Mouse (Mus musculus) neural tube, embryonic 11.5 days (tissue): Measurements from ENCODE around the gene Mical3. TPM values are rescaled to one million over a fixed set of nuclear protein-coding genes. Genes with fewer than 3 reads are reported as not detected.

Experiments
- ATAC-seq: fragments of 200-750 bp; cut with Nextera tagmentation; 2 replicates; pipeline ENCODE4 v1.8.0; 2017; ENCODE audit warnings: moderate number of reproducible peaks, mild to moderate bottlenecking, moderate TSS enrichment, moderate library complexity; ENCODE audit not compliant: insufficient read depth, low FRiP score, low TSS enrichment
- DNase-seq: peaks from one replicate; pipeline ENCODE4 v3.0.0-alpha.2; 2015; ENCODE audit warnings: low spot score
- H3K27ac ChIP-seq: fragments of 300-500 bp; sonication (generic); 2 replicates; pipeline ENCODE4 v1.5.1; 2014; ENCODE audit warnings: low read depth, mild to moderate bottlenecking, low read length
- H3K27me3 ChIP-seq: fragments of 300-500 bp; sonication (generic); 2 replicates; pipeline ENCODE4 v1.6.1; 2014; ENCODE audit warnings: mild to moderate bottlenecking, low read length, mixed read lengths; ENCODE audit not compliant: control insufficient read depth, insufficient read depth
- H3K36me3 ChIP-seq: fragments of 300-500 bp; sonication (generic); 2 replicates; pipeline ENCODE4 v1.6.1; 2014; ENCODE audit warnings: mild to moderate bottlenecking, low read length, moderate library complexity, mixed read lengths; ENCODE audit not compliant: control insufficient read depth, insufficient read depth
- H3K4me1 ChIP-seq: fragments of 300-500 bp; sonication (generic); 2 replicates; pipeline ENCODE4 v1.6.1; 2014; ENCODE audit warnings: low read length, mixed read lengths; ENCODE audit not compliant: control insufficient read depth, insufficient read depth
- H3K4me2 ChIP-seq: fragments of 300-500 bp; sonication (generic); 2 replicates; pipeline ENCODE4 v1.6.1; 2014; ENCODE audit warnings: low read depth, mild to moderate bottlenecking, moderate library complexity
- H3K4me3 ChIP-seq: fragments of 300-500 bp; sonication (generic); 2 replicates; pipeline ENCODE4 v1.5.1; 2014; ENCODE audit warnings: low read depth, low read length
- H3K9ac ChIP-seq: fragments of 300-500 bp; sonication (generic); 2 replicates; pipeline ENCODE4 v1.6.1; 2014; ENCODE audit warnings: mild to moderate bottlenecking, low read length
- H3K9me3 ChIP-seq: fragments of 300-500 bp; sonication (generic); 2 replicates; pipeline ENCODE4 v1.6.1; 2016; ENCODE audit warnings: low read length; ENCODE audit not compliant: control insufficient read depth
- WGBS: fragments of 180-500 bp; shearing (Covaris S2); extraction: QIAGEN DNeasy Blood & Tissue Kit; methylation state at CpG from one replicate; pipeline ENCODE4 v1.1.7; 2014; 5-methylcytosine and 5-hydroxymethylcytosine counted together
- polyA plus RNA-seq: library from polyadenylated mRNA; unstranded; fragments of >200 nt; fragmentation: Nextera tagmentation; extraction: Ambion mirVana; gene quantifications from 2 replicates; pipeline ENCODE4 v1.2.1, GENCODE M21; 2014

Gene Mical3
- polyA plus RNA-seq, 1 experiment from 2014 or later: 18.4 TPM

DNA sequence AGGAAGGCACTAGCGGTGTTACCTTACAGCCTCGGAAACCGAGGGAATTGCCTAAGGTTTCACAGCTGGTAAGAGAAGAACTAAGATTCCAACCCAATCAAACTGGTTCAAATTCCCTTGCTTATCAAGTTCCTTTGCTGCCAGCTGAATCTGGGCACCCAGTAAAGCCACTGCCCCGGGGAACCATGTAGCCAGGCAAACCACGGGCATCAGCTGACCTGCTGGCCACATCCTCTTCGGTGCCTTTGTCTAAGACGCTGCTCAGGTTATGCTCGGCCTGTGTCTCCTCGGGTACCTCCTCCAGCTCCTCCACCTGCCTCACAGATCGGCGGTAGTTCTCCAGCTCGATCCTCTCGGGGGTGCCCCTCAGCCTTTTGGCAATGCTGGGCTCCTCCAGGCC is 148.5 kb downstream of the Mical3 start:
- no peak overlapping the region for H3K4me3 ChIP-seq
- 94% methylated on average over 13 of the region's 13 CpGs for WGBS
- H3K27me3 ChIP-seq: no peaks in the 10 kb centered on the region
- H3K4me1 ChIP-seq: peaks cover 14% of the 10 kb centered on the region; the same call in 1 of the 2 replicates
- ATAC-seq: no peak
- H3K27ac ChIP-seq: no peak overlapping the region
- no peak overlapping the region for H3K9ac ChIP-seq
- H3K9me3 ChIP-seq: no peaks in the 10 kb centered on the region
- no peak overlapping the region for H3K4me2 ChIP-seq
- H3K36me3 ChIP-seq: no peaks in the 10 kb centered on the region; the same call in 1 of the 2 replicates
- DNase-seq: no peak

DNA sequence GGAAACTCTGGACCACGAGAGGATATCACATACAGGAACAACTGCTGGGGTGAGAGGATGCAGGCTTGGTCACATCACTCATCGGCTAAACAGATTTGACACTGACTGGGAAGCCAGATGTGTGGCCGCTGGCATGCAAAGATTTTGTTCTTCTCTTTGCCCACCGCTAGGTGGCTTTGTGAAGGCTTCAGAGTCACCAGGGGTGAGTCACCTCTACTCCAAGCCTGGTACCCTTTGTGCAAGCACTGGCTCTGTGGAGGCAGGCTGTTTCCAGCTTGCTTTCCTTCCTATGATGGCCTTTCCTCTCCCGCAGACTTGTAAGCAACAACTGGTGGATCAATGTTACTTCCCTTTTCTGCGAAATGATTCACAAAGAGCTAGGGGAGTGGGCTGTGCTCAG is 149.3 kb downstream of the Mical3 start:
- no peaks in the 10 kb centered on the region for H3K9me3 ChIP-seq
- no peak for DNase-seq
- no peak for ATAC-seq

DNA sequence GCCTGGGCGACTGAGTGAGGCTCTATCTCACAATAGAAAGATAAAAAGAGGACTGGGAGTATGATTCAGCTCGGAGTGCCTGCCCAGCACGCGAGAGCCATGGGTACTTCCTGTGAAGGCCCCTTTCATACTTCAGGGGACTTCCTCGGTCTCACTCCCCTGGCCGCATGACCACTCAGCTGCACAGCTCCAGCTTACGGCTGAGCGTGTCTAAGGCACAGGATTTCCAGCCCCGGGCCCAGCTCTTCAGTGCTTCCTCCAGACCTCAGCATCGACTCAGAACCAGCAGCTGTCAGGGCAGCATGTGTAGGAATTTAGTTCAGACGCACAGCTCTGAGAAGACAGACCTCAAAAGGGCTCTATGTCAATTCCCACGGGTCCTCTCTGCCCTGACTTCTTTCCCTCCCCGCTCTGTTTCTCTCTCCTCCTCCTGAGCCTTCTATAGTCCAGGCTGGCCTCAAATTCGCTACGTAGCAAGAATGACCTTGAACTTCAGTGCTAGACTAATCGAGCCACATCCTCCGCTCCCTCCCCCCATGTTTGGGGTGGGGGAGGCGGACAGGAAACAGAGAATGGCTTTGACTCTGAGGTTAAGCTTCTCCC is 152.7 kb downstream of the Mical3 start:
- H3K4me3 ChIP-seq: no peak overlapping the region
- peak; percentile 40; the same call in 1 of the 2 replicates for ATAC-seq
- H3K27ac ChIP-seq: peak overlapping the region; percentile 62
- H3K36me3 ChIP-seq: no peaks in the 10 kb centered on the region; the same call in 1 of the 2 replicates
- WGBS: 34% methylated on average over 18 of the region's 18 CpGs
- H3K4me2 ChIP-seq: no peak overlapping the region; the same call in 1 of the 2 replicates
- peaks cover 18% of the 10 kb centered on the region for H3K4me1 ChIP-seq
- no peak overlapping the region for H3K9ac ChIP-seq
- DNase-seq: peak; percentile 44
- H3K27me3 ChIP-seq: no peaks in the 10 kb centered on the region
- H3K9me3 ChIP-seq: no peaks in the 10 kb centered on the region

More for the DNA sequence above, 149.3 kb downstream of the Mical3 start:
- WGBS: 70% methylated on average over 6 of the region's 6 CpGs
- H3K4me2 ChIP-seq: no peak overlapping the region
- no peak overlapping the region for H3K27ac ChIP-seq
- no peaks in the 10 kb centered on the region for H3K27me3 ChIP-seq
- no peaks in the 10 kb centered on the region; the same call in 1 of the 2 replicates for H3K36me3 ChIP-seq
- no peak overlapping the region for H3K9ac ChIP-seq
- peaks cover 18% of the 10 kb centered on the region for H3K4me1 ChIP-seq
- H3K4me3 ChIP-seq: no peak overlapping the region

DNA sequence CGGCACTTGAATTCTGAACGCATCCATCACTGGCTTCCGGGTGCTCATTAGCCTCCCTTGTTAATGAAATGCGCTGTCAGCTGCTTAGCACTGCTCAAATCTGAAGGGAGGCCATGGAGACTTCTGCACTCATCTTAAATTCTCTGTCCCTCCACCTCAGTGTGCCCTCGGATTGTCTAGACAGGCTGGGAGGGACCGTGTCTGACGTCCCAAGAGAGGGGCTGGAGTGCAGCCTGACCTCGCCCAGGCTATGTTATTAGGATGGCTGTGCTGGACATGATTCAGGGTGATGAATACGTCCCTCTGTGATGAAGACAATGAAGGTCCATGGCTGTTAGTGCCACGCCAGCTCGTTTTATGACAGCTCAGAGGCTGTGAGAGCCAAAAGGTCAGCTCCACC is 153.8 kb downstream of the Mical3 start:
- peak; percentile 67 for ATAC-seq
- H3K9me3 ChIP-seq: no peaks in the 10 kb centered on the region
- H3K27ac ChIP-seq: peak overlapping the region; percentile 49; the same call in 1 of the 2 replicates
- H3K9ac ChIP-seq: no peak overlapping the region
- H3K4me2 ChIP-seq: no peak overlapping the region
- 26% methylated on average over 11 of the region's 11 CpGs for WGBS
- peaks cover 18% of the 10 kb centered on the region for H3K4me1 ChIP-seq
- no peaks in the 10 kb centered on the region for H3K27me3 ChIP-seq
- H3K4me3 ChIP-seq: no peak overlapping the region
- peak; percentile 45 for DNase-seq
- no peaks in the 10 kb centered on the region; the same call in 1 of the 2 replicates for H3K36me3 ChIP-seq

DNA sequence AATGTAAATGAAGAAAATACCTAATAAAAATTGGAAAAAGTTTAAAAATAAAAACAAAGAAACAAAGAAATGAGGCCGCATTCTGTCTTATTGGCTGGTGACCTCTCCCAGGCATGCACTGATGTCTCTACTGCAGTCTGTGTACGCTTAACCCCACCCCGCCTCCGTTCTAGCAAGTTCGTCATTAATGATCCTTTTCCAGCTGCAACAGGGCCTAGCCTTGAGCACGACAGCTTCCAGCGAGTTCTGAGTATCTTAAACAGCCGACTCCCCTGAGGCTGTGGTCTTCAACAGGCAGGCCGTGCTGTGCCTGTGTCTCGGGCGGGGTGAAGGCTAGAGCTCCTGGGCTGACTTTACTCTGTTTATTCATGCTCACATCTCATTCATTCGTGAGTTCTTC is 154.7 kb downstream of the Mical3 start:
- Histone ChIP-seq H3K27me3 (no peaks in the 10 kb centered on the region), H3K4me3 (no peak overlapping the region), H3K27ac (no peak overlapping the region), H3K4me2 (no peak overlapping the region), H3K4me1 (peaks cover 18% of the 10 kb centered on the region), H3K9me3 (no peaks in the 10 kb centered on the region), H3K36me3 (no peaks in the 10 kb centered on the region; the same call in 1 of the 2 replicates), H3K9ac (no peak overlapping the region)
- no peak for ATAC-seq
- 69% methylated on average over 12 of the region's 12 CpGs for WGBS
- DNase-seq: no peak

DNA sequence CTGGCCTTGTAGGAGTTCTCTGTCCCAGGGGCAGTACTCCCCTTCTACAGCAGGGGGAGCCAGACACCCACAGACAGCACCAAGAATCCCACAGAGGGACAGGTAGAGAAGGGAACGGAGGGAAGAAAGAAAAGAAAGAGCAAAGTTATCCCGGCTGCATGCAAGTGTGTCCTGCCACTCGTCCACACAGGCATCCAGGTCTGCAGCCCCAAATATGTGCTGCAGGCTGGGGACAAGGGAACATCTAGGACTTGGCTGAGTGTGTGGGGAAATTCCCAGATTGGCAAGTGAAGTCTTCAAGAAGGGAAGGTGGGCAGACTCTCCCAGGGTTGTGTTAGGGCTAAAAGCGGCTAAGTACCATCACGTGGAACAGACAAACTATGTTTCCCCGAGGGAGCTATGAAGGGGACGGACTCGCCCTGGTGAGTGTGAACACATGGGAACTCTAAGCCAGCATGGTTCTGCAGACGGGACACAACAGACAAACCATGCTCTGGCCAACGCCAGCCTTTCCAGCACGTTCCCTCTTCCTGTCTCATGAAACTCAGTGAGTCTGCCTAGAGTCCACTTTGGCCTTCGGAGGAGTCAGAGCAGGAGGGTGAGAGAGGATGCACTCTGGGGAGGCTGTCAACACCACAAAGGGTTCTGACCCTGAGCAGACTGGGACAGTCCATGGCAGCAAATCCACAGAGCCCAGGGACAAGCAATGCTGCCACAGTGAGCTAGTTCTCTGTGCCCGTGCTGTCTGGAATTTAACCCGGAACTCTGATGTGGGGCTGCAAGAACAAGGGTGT is 158.8 kb downstream of the Mical3 start:
- Histone ChIP-seq H3K4me2 (no peak overlapping the region), H3K27me3 (no peaks in the 10 kb centered on the region), H3K36me3 (no peaks in the 10 kb centered on the region; the same call in none of the 2 replicates), H3K4me3 (no peak overlapping the region), H3K9me3 (no peaks in the 10 kb centered on the region), H3K9ac (no peak overlapping the region; the same call in 1 of the 2 replicates), H3K4me1 (peaks cover 4% of the 10 kb centered on the region), H3K27ac (no peak overlapping the region)
- peak; percentile 84 for DNase-seq
- 65% methylated on average over 14 of the region's 14 CpGs for WGBS
- ATAC-seq: peak; percentile 48; the same call in 1 of the 2 replicates

DNA sequence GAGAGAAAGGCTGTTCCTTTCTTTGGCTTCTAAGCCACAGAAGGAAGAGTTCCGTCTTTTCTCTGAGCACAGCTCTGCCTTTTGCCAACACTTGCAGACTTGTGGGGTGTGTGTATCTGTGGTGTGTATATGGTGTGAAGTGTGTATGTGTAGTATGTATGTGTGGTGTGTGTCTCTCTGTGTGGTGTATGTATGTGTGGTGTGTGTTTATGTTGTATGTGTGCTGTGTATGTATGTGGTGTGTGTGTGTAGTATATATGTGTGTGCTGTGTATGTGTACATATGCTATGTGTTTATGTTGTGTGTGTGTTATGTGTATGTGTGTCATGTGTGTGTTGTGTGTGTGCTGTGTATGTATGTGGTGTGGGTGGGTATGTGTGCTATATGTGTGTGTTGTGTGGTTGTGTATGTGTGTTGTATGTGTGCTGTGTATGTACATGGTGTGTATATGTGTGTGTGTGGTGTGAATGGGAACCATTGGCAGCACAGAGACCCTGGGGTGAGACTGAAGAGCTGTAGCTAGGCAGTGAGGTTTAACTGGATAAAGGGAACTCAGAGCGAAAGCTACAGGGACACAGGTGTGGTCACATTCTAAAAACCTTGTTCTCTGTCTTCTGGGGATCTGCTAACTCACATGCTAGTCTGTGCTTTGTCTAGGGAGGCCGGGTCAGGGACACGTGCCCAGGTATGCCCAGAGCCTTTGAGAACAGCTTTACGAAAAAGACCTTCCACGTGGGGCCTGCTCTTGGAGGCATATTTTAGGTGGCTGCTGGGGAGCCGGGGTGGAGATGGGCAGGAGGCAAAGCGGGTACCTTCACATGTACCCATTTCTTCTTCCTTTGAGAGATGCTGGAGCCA is 159.6 kb downstream of the Mical3 start:
- 70% methylated on average over 8 of the region's 8 CpGs for WGBS
- DNase-seq (no peak), ATAC-seq (no peak)
- Histone ChIP-seq H3K9me3 (no peaks in the 10 kb centered on the region), H3K36me3 (no peaks in the 10 kb centered on the region; the same call in none of the 2 replicates), H3K4me1 (no peaks in the 10 kb centered on the region), H3K27me3 (no peaks in the 10 kb centered on the region), H3K4me3 (no peak overlapping the region), H3K9ac (no peak overlapping the region), H3K27ac (no peak overlapping the region), H3K4me2 (no peak overlapping the region)

DNA sequence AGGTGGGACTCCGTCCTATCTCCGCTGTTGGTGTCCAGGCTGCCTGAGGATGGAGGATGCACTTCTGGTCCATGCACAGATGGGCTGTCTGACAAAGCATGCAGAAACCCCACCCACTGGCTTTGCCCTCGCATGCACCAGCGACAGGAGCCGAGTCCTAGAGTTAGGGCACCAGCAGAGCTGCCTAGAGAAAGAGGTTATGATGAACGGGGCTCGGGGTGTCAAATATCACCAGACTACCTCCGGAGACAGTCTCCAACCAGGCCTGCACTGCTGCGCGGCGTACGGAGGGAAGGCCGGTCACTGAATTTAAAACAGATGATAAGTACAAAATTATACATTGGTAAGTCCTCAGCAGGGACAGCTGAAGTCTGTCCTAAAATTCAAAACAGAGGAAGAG is 165.0 kb downstream of the Mical3 start:
- Histone ChIP-seq H3K27me3 (no peaks in the 10 kb centered on the region), H3K4me1 (no peaks in the 10 kb centered on the region), H3K4me3 (no peak overlapping the region), H3K27ac (no peak overlapping the region), H3K4me2 (no peak overlapping the region), H3K36me3 (no peaks in the 10 kb centered on the region; the same call in 1 of the 2 replicates), H3K9ac (no peak overlapping the region), H3K9me3 (no peaks in the 10 kb centered on the region)
- no peak for DNase-seq
- no peak for ATAC-seq
- WGBS: 61% methylated on average over 13 of the region's 13 CpGs
